Comparison of ENCODE assay signal across 17 mouse cellular contexts in genomic region chr11:35204084-35204483, GRCm38 (mm10).
A peak's percentile ranks its signal among the peaks of the same experiment; 100 is the strongest.
DNase-seq lines count a peak whose midpoint lies in the region; ATAC-seq and TF ChIP-seq lines count a peak whose summit lies in the region.
"Had no signal": no experiment of that assay in that cellular context is flagged by ENCODE, and none has a peak within 500 bp of the region (broad histone marks: within the 10 kb centered on the region; RNA-seq: fewer than 3 reads in every experiment).

No protein-coding gene starts in this region.

- no peak overlapping the region for H3K9ac ChIP-seq in lung, embryonic 14.5 days
- no peak overlapping the region for H3K9ac ChIP-seq in midbrain, embryonic 16.5 days (ENCODE audit: low read depth, low read length)

- DNase-seq in embryo, embryonic 10 days (ENCODE audit: low spot score): peak; percentile 43
- no peak for DNase-seq in embryo, embryonic 9.5 days (ENCODE audit: extremely low spot score)
- DNase-seq in lung, embryonic 14.5 days: peak; percentile 63
- DNase-seq in lung, postnatal 4 days: no peak
- DNase-seq in forelimb bud, embryonic 11.5 days (ENCODE audit: low read depth, low spot score): peak; percentile 30
- no peak for DNase-seq in spleen, postnatal 10 days (ENCODE audit: low spot score in 2 of 2)
- DNase-seq: adrenal gland, adult 2 months; gastrocnemius, postnatal 25 days; kidney, postnatal 4 days; lung, postnatal 14 days; thymus, adult 18-20 months had no signal

- H3K4me1 ChIP-seq in lung, embryonic 14.5 days (ENCODE audit: insufficient read depth): peaks cover 13% of the 10 kb centered on the region
- peaks cover 17% of the 10 kb centered on the region for H3K4me1 ChIP-seq in midbrain, embryonic 16.5 days (ENCODE audit: control insufficient read depth, insufficient read depth, low read length)

- no peak overlapping the region for H3K4me3 ChIP-seq in lung, embryonic 14.5 days (ENCODE audit: low read depth, low read length)
- H3K4me3 ChIP-seq in midbrain, embryonic 16.5 days (ENCODE audit: low read depth, low read length): no peak overlapping the region
- H3K4me3 ChIP-seq: erythroblast, embryonic 14.5 days; left cerebral cortex, adult 2 months; myocyte had no signal

- no peak; the same call in 1 of the 2 replicates for ATAC-seq in lung, embryonic 14.5 days (ENCODE audit: insufficient read depth)
- no peak for ATAC-seq in midbrain, embryonic 16.5 days
- no peak for ATAC-seq in erythroid progenitor cell, adult 5-6 weeks (replicated peaks; ENCODE audit: low FRiP score, poor library complexity, severe bottlenecking)

- H3K27me3 ChIP-seq in lung, embryonic 14.5 days (ENCODE audit: insufficient read depth, low read length): no peaks in the 10 kb centered on the region
- H3K27me3 ChIP-seq in midbrain, embryonic 16.5 days (ENCODE audit: control insufficient read depth, insufficient read depth, low read depth, low read length): 0 out of 2 replicates have a peak, but pooled peaks cover 8% of the 10 kb centered on the region

- H3K4me2 ChIP-seq in lung, embryonic 14.5 days: no peak overlapping the region
- H3K4me2 ChIP-seq in midbrain, embryonic 16.5 days (ENCODE audit: low read length): 0 out of 2 replicates have a peak overlapping the region, but pooled peaks have one; percentile 5
- H3K4me2 ChIP-seq: heart, embryonic 11.5 days had no signal

- H3K9me3 ChIP-seq in lung, embryonic 14.5 days (ENCODE audit: low read depth, low read length): no peaks in the 10 kb centered on the region
- no peaks in the 10 kb centered on the region for H3K9me3 ChIP-seq in midbrain, embryonic 16.5 days (replicated peaks; ENCODE audit: control insufficient read depth, low read length, poor library complexity, severe bottlenecking)

- 0 out of 2 replicates have a peak overlapping the region, but pooled peaks have one; percentile 12 for H3K27ac ChIP-seq in lung, embryonic 14.5 days (ENCODE audit: low read depth)
- no peak overlapping the region for H3K27ac ChIP-seq in midbrain, embryonic 16.5 days (ENCODE audit: low read length)
- H3K27ac ChIP-seq: left cerebral cortex, adult 2 months had no signal

- 28% methylated on average over 9 of the region's 9 CpGs for WGBS in lung, embryonic 14.5 days
- WGBS in midbrain, embryonic 16.5 days: 29% methylated on average over 9 of the region's 9 CpGs

- TF ChIP-seq CTCF in lung, embryonic 14.5 days (IDR thresholded peaks at IDR 0.05; ENCODE audit: low read depth): no peak

- no peaks in the 10 kb centered on the region for H3K36me3 ChIP-seq in lung, embryonic 14.5 days (ENCODE audit: insufficient read depth)
- H3K36me3 ChIP-seq in midbrain, embryonic 16.5 days (ENCODE audit: control insufficient read depth, insufficient read depth, low read length): no peaks in the 10 kb centered on the region

Comparison
In these comparisons a context has a peak if more than half of its experiments do, and no peak if none do; other contexts are left out.
1. DNase-seq: peak in embryo, embryonic 10 days (single experiment), lung, embryonic 14.5 days (single experiment) and forelimb bud, embryonic 11.5 days (single experiment); none in embryo, embryonic 9.5 days (single experiment), lung, postnatal 4 days (0 of 2) and spleen, postnatal 10 days (0 of 2).